In the genomic region with DNA sequence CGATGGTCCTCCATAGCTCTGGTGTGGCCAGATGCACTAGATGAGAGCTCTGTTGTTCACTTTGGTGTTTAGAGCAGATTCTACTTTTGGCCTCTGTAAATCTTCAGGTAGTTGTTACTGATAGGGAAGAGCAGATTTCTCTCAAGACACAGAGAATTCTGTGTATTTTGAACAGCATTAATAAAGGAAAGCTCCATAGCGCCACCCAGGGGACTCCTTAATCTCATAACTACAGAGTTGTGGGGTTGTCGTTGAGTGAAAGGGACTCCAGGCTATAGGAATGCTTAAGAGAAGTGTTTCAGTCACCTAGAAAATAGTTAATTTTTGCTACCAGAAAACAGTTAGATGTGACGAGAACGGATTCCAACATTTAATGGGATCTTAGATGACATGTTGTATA, we compare ENCODE assay signal across 11 mouse cellular contexts.
DNase-seq lines count a peak whose midpoint lies in the region; ATAC-seq and TF ChIP-seq lines count a peak whose summit lies in the region.
"Had no signal": no experiment of that assay in that cellular context is flagged by ENCODE, and none has a peak within 500 bp of the region (broad histone marks: within the 10 kb centered on the region; RNA-seq: fewer than 3 reads in every experiment).

No protein-coding gene starts in this region.

- DNase-seq in kidney, postnatal 0 days (ENCODE audit: low spot score) = no peak
- no peak for DNase-seq in kidney, postnatal 14 days
- peak; percentile 1 for DNase-seq in lung, postnatal 36 days
- no peak for DNase-seq in lung, postnatal 14 days
- peak; percentile 20 for DNase-seq in ES-E14 (ENCODE audit: low read depth, low spot score)
- DNase-seq in adrenal gland, postnatal 10 days = peak; percentile 52
- DNase-seq: cerebellum, adult 9-11 months had no signal

- ATAC-seq in kidney, postnatal 0 days (replicated peaks; ENCODE audit: low FRiP score, low read depth) = no peak
- no peak for ATAC-seq in CD4-positive, CD25-positive, alpha-beta regulatory T cell, adult 4 months
- ATAC-seq in granulocyte monocyte progenitor cell, adult 5-6 weeks (replicated peaks; ENCODE audit: poor library complexity, severe bottlenecking) = no peak

- no peak overlapping the region for H3K9ac ChIP-seq in kidney, postnatal 0 days (ENCODE audit: low read depth, low read length)
- no peak overlapping the region for H3K9ac ChIP-seq in ES-E14 (ENCODE audit: insufficient read depth, low read depth, low read length, poor library complexity, severe bottlenecking)
- H3K9ac ChIP-seq: limb, embryonic 12.5 days had no signal

- WGBS in kidney, postnatal 0 days = 79% methylated on average over 5 of the region's 5 CpGs

- H3K27ac ChIP-seq in kidney, postnatal 0 days = no peak overlapping the region
- H3K27ac ChIP-seq in ES-E14 (ENCODE audit: insufficient read depth, low read depth, low read length, poor library complexity, severe bottlenecking) = no peak overlapping the region
- H3K27ac ChIP-seq: limb, embryonic 12.5 days had no signal

- H3K4me2 ChIP-seq in kidney, postnatal 0 days (ENCODE audit: low read length) = no peak overlapping the region
- H3K4me2 ChIP-seq: limb, embryonic 12.5 days had no signal

- no peaks in the 10 kb centered on the region for H3K4me1 ChIP-seq in kidney, postnatal 0 days (replicated peaks; ENCODE audit: insufficient read depth, low read length)
- no peaks in the 10 kb centered on the region for H3K4me1 ChIP-seq in ES-E14 (ENCODE audit: control insufficient read depth in 2 of 2, insufficient read depth in 2 of 2, low read length in 2 of 2, poor library complexity in 1 of 2)

- H3K9me3 ChIP-seq in kidney, postnatal 0 days (replicated peaks; ENCODE audit: low read length) = no peaks in the 10 kb centered on the region
- H3K9me3 ChIP-seq in ES-E14 (ENCODE audit: control insufficient read depth, insufficient read depth, low read depth, low read length) = no peaks in the 10 kb centered on the region
- H3K9me3 ChIP-seq: G1E; limb, embryonic 12.5 days had no signal

- H3K4me3 ChIP-seq in kidney, postnatal 0 days (replicated peaks; ENCODE audit: low read depth, low read length) = no peak overlapping the region
- no peak overlapping the region for H3K4me3 ChIP-seq in ES-E14 (ENCODE audit: insufficient read depth in 1 of 2, low read depth in 1 of 2, low read length in 2 of 2, poor library complexity in 1 of 2, severe bottlenecking in 1 of 2)
- H3K4me3 ChIP-seq: limb, embryonic 12.5 days had no signal

- H3K36me3 ChIP-seq in kidney, postnatal 0 days (ENCODE audit: insufficient read depth, low read length) = no peaks in the 10 kb centered on the region
- no peaks in the 10 kb centered on the region for H3K36me3 ChIP-seq in ES-E14 (ENCODE audit: control insufficient read depth, insufficient read depth, low read length, poor library complexity, severe bottlenecking)
- H3K36me3 ChIP-seq: G1E; limb, embryonic 12.5 days had no signal

- TF ChIP-seq CTCF in kidney, postnatal 0 days (IDR thresholded peaks at IDR 0.05; ENCODE audit: low read depth) = peak; percentile 32; the same call in 1 of the 2 replicates

- in situ Hi-C loops in ES-E14 (cut with MboI; ENCODE audit: low sequenced_read_pairs in 2 of 2, unreplicated experiment in 2 of 2) = no loop called here

- no peaks in the 10 kb centered on the region for H3K27me3 ChIP-seq in kidney, postnatal 0 days (ENCODE audit: insufficient read depth, low read length)
- H3K27me3 ChIP-seq: limb, embryonic 12.5 days had no signal

TF ChIP-seq in ES-E14, 5 proteins besides CTCF, POLR2A, EP300 and RAD21:
- TF ChIP-seq MAFK (IDR thresholded peaks at IDR 0.05; ENCODE audit: insufficient read depth, low read depth, low read length) = no peak
- no peak for TF ChIP-seq ZC3H11A (IDR thresholded peaks at IDR 0.05; ENCODE audit: borderline replicate concordance, low read depth, low read length)
- TF ChIP-seq HCFC1 (IDR thresholded peaks at IDR 0.05; ENCODE audit: borderline replicate concordance, insufficient read depth, low read length) = no peak
- no peak for TF ChIP-seq ZNF384 (IDR thresholded peaks at IDR 0.05; ENCODE audit: low read depth, low read length)
- no peak for TF ChIP-seq CHD2 (IDR thresholded peaks at IDR 0.05; ENCODE audit: low read depth, low read length)

Comparison
In these comparisons a context has a peak if more than half of its experiments do, and no peak if none do; other contexts are left out.
1. DNase-seq: peak in lung, postnatal 36 days (single experiment), ES-E14 (single experiment) and adrenal gland, postnatal 10 days (single experiment); none in kidney, postnatal 0 days (single experiment), kidney, postnatal 14 days (single experiment) and lung, postnatal 14 days (single experiment).